Mouse (Mus musculus): Measurements from ENCODE around the gene Cd164l2.

DNA sequence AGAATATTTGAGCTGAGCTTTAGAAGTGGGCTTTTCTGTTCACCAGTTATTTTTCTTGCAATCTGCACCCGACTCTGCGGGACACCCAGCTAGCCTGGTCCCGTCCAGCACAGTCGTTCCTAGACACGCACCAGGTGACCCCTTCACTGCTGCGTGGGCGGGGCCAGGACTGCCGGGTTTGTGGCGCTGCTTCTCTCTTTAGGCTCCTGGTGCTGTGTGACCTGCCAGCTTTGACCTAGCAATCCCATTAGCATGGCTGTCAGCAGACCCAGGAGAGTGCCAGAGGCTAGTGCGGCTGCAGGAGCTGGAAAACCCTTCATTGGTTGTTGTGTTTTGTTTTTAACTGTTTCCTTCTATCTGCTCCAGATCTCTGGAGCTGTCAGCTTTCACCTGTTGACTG lies 22.5 kb upstream of the Cd164l2 start:
- no peak for TF ChIP-seq POLR2A (IDR thresholded peaks at IDR 0.05; ENCODE audit: insufficient read length, low read depth)
- no peak for TF ChIP-seq USF1 (IDR thresholded peaks at IDR 0.05; ENCODE audit: low read depth)
- TF ChIP-seq MAX (IDR thresholded peaks at IDR 0.05; ENCODE audit: low read depth), result no peak
- TF ChIP-seq E2F4 (IDR thresholded peaks at IDR 0.05; ENCODE audit: insufficient read depth), result no peak
- TF ChIP-seq CEBPB (IDR thresholded peaks at IDR 0.05; ENCODE audit: insufficient read depth, poor library complexity, severe bottlenecking), result no peak
- no peak for TF ChIP-seq MYOD1 (IDR thresholded peaks at IDR 0.05; ENCODE audit: control insufficient read depth in 1 of 3, insufficient read length in 2 of 3, low read depth in 2 of 3)

Data from myocyte (in vitro differentiated cells).